Mouse (Mus musculus) thymus, adult 2 months (tissue): ENCODE measurements at regions not wholly inside any gene's neighbourhood (a gene's known extent, or its start where the extent isn't known, plus 50 kb on each side); places are given as distances from the start of the nearest gene placed in this dataset.

ENCODE experiments used
- CTCF ChIP-seq: fragments of 200-500 bp; IDR thresholded peaks from 2 replicates; pipeline ENCODE4 v1.5.1; 2012; ENCODE audit warnings: mild to moderate bottlenecking, control low read depth, low read length, moderate library complexity, borderline replicate concordance; ENCODE audit not compliant: control insufficient read depth, poor library complexity, insufficient read depth; ENCODE audit errors: extremely low read depth
- POLR2A ChIP-seq: fragments of 200-500 bp; IDR thresholded peaks from 2 replicates; pipeline ENCODE4 v1.6.1; 2012; ENCODE audit warnings: mild to moderate bottlenecking, low read length, control low read depth, moderate library complexity; ENCODE audit not compliant: control insufficient read depth, poor library complexity, insufficient read depth; ENCODE audit errors: extremely low read depth

DNA sequence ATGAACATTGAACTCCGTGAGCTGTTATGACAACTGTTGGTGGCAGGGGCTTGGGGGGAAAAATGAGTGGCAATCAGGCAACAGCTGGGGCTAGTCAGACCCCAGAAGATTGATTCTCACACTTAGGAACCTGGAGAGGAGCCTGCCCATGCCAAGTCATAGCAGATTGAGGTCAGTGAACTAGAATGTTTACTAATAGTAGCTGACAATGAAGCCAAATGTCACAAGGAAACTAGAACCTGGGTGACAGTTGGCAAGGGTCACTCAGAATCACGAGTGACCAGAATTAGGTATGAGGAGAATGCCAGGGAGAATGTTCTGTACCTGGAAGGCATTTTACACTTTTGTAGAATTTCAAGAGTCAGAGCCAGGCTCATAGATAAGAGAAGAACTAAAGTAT, 365.9 kb upstream of the Auts2 start:
- no peak for TF ChIP-seq CTCF
- TF ChIP-seq POLR2A, result no peak
